Mouse (Mus musculus) thymus, postnatal 14 days (tissue): ENCODE data around the gene Trim62.

ENCODE experiments used
- DNase-seq: peaks from one replicate; pipeline ENCODE4 v3.0.0; 2021

Gene Trim62

DNA sequence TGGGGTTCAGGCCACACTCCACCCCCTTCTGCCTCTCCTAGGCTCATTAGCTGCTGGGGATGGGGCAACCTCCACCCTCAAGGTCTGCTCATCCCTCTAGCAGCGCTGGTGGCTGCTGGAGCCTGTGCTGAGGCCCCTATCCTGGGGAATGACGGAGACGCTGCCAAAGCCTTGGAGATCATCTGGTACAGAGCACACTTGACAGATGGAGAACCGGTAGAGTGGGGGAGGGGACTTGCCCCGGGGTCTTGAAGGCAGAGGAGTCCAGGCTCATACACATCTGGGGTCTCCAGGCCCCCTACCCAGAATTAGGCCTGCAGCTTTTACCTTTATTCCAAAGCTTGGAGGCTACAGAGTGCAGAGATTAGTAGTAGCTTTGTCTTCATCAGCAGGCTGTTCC, 3.2 kb downstream of the Trim62 start:
- DNase-seq = no peak

- no peak for DNase-seq
These were observed 3.6 kb downstream of the Trim62 start for GRCm38 (mm10) chr4:128887026-128887425.

DNA sequence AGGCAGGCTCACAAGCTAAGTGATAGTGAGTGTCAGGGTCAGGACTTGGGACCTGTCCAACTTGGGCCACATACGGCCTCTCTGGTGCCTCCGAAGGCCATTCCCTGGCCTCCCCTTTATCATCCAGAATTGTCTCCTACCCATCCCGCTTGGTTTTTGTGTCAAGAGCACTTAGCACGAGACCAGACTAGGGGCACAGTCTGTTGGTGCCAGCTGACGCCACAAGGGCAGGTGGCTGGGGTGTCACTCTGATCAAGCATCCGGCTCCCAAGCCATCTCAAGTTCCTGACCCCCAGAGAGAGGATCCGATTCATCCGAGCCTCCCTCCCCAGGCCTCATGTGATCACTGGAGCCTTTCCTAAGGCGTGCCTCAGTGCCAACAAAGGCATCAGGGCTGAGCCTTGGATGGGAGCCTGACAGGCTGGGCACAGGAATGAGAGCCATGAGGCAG, 4.3 kb downstream of the Trim62 start:
- DNase-seq = no peak

- no peak for DNase-seq
These were observed 5.1 kb downstream of the Trim62 start for GRCm38 (mm10) chr4:128888436-128888990.

- no peak for DNase-seq
These were observed 6.6 kb downstream of the Trim62 start for GRCm38 (mm10) chr4:128889752-128890630.

DNA sequence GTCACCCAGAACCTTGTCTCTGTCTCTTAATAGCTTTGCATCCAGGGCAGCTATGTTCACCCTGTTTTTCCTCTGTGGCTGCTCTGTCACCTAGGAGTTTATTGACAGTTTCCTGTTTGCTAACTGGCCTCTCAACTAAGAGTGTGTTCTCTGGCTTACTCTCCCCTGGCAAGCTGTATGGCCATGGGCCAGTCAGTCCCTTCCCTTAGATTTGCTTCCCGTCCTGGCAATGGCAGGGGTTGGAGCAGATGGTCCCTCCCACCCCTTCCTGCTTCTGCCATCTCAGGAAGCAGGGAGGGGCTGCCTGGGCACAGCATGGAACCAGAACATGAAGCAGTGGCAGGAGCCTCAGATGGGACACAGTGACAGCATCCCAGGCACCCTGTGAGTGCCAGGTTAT, 7.8 kb downstream of the Trim62 start:
- DNase-seq = no peak

DNA sequence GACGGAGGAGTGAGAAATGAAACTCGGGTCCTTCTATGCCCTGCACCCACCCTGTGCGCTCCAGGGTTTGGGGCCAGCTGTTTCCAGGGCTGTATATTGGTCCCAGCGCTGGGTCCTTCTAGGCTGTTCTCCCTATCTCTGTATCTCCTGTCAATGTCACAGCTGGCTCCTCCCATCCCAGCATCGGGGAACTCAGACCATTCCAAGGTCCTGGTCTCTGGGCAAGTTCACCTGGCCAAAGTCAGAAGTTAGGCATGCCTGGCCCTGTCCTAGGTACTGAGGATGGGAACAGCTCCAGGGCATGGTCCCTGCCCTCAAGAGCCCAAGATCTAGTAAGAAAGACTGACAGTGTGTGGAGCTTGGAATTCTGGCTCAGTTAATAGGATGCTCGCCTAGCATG, 8.4 kb downstream of the Trim62 start:
- no peak for DNase-seq

DNA sequence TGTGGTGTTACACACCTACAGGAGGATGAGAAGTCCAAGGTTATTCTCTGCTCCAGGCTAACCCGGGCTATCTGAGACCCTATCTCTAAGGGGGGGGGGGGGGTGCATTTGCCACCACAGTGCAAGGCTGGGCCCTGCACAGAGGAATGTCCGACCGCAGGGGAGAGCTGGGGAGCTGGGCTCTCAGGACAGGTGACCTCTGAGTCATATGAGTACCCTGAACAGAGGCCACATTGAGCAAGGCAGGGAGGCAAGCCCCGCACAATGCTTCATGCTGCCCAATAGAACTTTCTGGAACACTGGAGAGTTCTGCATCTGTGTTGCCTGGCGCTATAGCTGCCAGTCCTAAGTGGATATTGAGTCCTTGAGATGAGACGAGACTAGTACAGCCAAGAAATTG, 8.8 kb downstream of the Trim62 start:
- DNase-seq = no peak

DNA sequence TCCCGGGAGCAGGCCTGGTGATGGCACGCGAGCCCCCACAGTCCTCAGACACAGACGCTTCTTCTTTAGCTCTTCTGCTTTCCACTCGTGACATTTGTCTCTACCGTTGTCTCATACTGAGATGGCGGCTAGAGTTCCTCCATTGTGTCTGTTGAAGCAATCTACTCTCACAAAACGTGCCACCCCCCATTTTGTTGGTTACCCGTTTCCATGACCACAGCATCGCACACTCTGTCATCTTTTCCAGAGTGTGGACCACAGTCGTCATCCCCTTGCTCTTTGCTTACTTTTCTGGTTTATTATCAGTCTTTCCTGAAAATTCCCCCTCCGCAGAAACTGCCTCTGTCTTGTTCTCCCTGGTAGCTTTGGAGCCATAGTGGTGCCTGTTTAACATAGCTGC, 10.7 kb downstream of the Trim62 start:
- no peak for DNase-seq

DNA sequence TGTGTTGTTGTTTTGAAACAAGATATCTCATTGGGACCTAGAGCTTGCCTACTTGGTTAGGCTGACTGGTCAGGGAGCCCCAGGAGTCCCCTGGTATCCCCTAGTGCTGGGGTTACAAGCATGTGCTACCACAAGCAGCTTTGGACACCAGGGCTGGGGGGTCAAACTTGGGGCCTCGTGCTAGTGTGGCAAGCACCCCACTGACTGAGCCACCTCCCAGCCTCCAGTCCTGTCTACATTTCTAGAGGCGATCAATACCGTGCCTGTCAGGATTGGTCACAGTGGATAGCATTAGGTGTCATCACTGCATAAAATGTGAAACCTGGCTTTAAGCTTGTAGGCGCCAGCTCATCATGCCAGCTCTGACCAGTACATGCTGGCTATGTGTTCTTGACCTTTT, 12.5 kb downstream of the Trim62 start:
- DNase-seq = no peak

DNA sequence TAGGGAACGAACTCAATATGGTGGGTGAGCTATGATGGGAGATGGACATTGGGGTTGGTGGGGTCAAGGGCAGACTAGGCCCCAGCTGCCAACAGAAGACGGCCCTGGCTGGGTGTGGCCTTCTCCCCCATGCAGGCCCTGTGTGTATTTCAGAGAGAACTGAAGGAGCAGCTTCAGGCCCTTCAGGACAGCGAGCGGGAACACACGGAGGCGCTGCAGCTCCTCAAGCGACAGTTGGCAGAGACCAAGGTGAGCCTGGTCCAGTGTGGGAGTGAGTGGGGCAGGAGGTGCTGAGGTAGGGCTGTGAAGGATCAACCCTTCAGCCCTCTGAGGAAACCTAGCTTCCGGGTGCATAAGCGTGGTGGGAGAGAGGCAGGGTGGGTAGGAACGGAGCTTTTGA, 13.3 kb downstream of the Trim62 start:
- no peak for DNase-seq

- DNase-seq = no peak
These were observed 14.6 kb downstream of the Trim62 start for GRCm38 (mm10) chr4:128897911-128898421.

DNA sequence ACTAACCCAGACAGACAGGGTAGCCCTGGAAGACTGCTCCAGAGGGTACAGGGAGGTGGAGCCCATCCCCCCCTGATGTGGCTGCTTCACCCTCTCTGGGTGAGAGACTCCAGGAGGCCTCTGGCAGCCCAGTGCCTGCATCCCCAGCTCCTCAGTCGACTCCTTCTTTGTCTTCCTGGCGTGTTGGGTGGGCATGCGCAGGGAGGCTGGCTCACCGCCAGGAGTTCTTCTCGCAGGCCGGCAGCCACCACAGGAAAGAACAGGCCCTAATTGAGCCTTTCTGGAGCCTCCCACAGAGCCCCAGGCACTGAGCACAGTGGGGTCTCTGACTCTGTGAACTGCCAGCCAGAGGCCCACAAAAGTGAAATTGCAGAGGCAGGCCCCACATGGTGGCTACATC, 16.0 kb downstream of the Trim62 start:
- DNase-seq = no peak

- no peak for DNase-seq
These were observed 17.1 kb downstream of the Trim62 start for GRCm38 (mm10) chr4:128900484-128900883.

DNA sequence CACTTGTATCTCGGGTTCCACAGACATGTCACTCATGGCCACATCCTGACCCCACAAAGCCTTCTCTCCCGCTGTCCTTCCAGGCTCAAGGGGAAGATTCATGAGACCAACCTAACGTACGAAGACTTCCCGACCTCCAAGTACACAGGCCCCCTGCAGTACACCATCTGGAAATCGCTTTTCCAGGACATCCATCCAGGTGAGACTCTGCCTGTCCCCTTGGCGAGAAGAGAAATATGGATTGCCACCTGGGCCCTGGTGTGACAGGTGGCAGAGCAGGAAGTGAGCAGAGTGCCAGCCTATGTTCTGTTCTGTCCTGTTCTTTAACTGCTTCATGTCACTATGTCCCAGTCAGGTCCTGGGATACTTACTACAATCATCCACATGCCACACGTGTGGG, 19.0 kb downstream of the Trim62 start:
- DNase-seq = no peak

- DNase-seq = no peak
These were observed 20.8 kb downstream of the Trim62 start for GRCm38 (mm10) chr4:128904035-128904800.

GRCm38 (mm10) chr4:128905251-128905650, 21.9 kb downstream of the Trim62 start:
- no peak for DNase-seq

DNA sequence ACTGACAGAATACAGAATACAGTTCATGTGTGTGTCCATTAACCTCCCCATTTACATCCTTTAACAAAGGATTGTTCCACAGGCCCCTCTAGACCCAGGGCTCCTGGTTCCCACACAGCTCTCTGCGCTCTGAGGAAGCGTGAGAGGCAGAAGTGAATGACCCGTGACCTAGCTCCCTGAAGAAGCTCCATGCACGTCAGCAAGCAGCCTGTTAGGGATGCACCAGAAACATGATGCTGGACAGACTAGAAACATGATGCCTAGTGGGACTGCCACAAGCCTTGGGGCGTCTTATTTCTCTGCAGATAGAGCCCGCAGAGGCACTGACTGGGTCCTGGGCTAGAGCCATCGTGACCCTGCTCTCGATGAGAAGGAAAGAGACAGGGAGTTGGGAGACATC, 23.4 kb downstream of the Trim62 start:
- no peak for DNase-seq

DNA sequence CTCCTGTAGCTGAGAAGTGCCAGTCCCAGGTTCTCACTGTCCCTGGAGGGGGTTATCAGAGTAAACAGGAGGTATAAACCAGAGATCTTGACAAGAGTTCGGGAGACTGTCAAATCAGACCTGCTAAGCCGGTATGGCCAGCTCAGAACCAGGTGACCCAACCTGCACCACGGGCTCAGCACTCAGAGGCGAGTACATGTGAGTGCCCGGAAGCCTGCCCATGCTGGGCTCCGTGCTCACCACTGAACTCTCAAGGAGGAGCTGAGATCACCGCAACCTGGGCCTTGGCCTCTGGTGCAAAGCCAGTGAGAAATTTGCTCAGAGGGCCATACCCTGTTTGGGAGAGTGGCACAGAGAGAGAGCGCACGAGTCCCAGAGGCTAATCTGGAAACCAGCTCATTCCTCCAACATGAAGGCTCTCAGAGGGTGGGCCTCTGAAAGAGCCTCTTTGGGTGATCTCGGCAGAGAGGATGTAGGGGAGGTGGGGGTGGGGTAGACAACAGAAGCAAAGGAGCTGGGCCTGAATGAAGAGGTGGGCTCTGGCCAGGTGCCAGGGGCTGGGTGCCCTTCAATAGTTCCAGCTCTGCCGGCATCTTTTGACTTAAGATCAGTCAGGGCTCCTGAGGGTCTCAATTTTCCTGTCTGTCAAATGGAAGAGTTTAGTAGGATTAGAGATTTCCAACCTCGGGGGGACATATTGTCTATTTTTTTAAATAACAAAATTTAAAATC, 24.0 kb downstream of the Trim62 start:
- no peak for DNase-seq

DNA sequence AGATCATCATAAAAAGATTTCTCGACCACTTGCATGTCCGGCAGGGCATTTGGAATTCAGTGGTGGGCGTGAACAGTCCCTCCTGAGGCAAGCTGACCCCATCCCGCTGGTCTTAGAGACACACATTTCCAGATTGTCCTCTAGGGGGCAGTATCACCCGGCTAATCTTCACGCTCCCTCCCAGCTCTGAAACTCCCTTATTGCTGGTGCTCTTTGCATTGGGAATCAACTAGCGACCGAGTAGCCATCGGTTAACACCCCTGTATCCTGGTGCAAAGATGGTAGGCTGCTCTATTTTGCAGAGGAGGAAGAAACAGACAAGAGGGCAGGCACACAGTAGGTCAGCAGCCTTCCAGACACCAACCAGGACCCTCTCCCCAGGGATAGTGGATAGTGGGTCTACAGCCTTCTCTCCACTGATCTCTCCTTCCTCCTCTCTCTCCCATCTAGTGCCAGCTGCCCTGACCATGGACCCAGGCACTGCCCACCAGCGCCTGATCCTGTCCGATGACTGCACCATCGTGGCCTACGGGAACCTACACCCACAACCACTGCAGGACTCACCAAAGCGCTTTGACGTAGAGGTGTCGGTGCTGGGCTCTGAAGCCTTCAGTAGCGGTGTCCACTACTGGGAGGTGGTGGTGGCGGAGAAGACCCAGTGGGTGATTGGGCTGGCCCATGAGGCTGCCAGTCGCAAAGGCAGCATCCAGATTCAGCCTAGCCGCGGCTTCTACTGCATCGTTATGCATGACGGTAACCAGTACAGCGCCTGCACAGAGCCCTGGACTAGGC, 25.4 kb downstream of the Trim62 start:
- peak; percentile 47 for DNase-seq

DNA sequence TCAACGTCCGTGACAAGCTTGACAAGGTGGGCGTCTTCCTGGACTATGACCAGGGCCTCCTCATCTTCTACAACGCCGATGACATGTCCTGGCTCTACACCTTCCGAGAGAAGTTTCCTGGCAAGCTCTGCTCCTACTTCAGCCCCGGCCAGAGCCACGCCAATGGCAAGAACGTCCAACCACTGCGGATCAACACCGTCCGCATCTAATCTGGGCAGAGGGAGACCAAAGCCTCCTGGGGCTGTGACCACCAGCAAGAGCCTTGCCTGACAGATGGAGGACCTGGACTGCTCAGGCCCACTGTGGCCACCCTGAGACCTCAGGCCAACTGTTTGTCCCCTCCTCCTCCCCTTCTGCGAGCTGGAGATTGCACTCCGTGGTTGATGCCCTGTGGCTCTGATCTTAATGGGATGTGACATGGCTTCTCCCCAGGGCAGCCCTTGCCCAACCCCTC, 26.0 kb downstream of the Trim62 start:
- DNase-seq = no peak
